Mouse (Mus musculus): Measurements from ENCODE around the gene Olfr315. TPM values are rescaled to one million over a fixed set of nuclear protein-coding genes. Genes with fewer than 3 reads are reported as not detected.
"Not testable (repeated sequence)": the region's sequence is repeated elsewhere in the genome, so short reads cannot be mapped to it uniquely, and the experiment has no call there.

The Olfr315 gene
- not detected for total RNA-seq (2021)
- long read RNA-seq, experiment 1, result 0 reads
- long read RNA-seq, experiment 2, result 0 reads

- DNase-seq (ENCODE audit: low spot score in 2 of 2), result no peak
Observed at GRCm38 (mm10) chr11:58772888-58773287, at the start of gene Olfr315. Gene Olfr315 (plus strand): TSS chr11:58773188.

- DNase-seq (ENCODE audit: low spot score in 2 of 2), result no peak
Observed at GRCm38 (mm10) chr11:58723914-58724313, 49.1 kb upstream of the Olfr315 start, which contains the start of gene Olfr318. Gene Olfr318 (minus strand): TSS chr11:58724014.

- DNase-seq (ENCODE audit: low spot score in 2 of 2), result not testable (repeated sequence)
Observed at GRCm38 (mm10) chr11:58727896-58728650, 44.9 kb upstream of the Olfr315 start.

- DNase-seq (ENCODE audit: low spot score in 2 of 2), result peak; percentile 28 to 83
Observed at GRCm38 (mm10) chr11:58733372-58733771, 39.6 kb upstream of the Olfr315 start.

GRCm38 (mm10) chr11:58738792-58739262, 34.2 kb upstream of the Olfr315 start, which contains the start of gene Olfr317:
Gene Olfr317 (minus strand): TSS chr11:58739212.
- no peak for DNase-seq (ENCODE audit: low spot score in 2 of 2)

GRCm38 (mm10) chr11:58751096-58751495, 21.9 kb upstream of the Olfr315 start:
- not testable (repeated sequence) for DNase-seq (ENCODE audit: low spot score in 2 of 2)

- no peak for DNase-seq (ENCODE audit: low spot score in 2 of 2)
Observed at GRCm38 (mm10) chr11:58752434-58752833, 20.6 kb upstream of the Olfr315 start, which contains the start of gene Olfr316. Gene Olfr316 (plus strand): TSS chr11:58752734.

- no peak for DNase-seq (ENCODE audit: low spot score in 2 of 2)
Observed at GRCm38 (mm10) chr11:58782480-58783089, 9.6 kb downstream of the Olfr315 start, which contains the start of gene Olfr314. Gene Olfr314 (plus strand): TSS chr11:58782952.

GRCm38 (mm10) chr11:58784182-58784581, 11.2 kb downstream of the Olfr315 start:
- DNase-seq (ENCODE audit: low spot score in 2 of 2), result no peak

GRCm38 (mm10) chr11:58787651-58788050, 14.7 kb downstream of the Olfr315 start:
- no peak for DNase-seq (ENCODE audit: low spot score in 2 of 2)

GRCm38 (mm10) chr11:58788346-58788745, 15.4 kb downstream of the Olfr315 start:
- no peak for DNase-seq (ENCODE audit: low spot score in 2 of 2)

- no peak for DNase-seq (ENCODE audit: low spot score in 2 of 2)
Observed at GRCm38 (mm10) chr11:58789532-58789931, 16.5 kb downstream of the Olfr315 start.

- no peak for DNase-seq (ENCODE audit: low spot score in 2 of 2)
Observed at GRCm38 (mm10) chr11:58790053-58790452, 17.1 kb downstream of the Olfr315 start.

- DNase-seq (ENCODE audit: low spot score in 2 of 2), result no peak
Observed at GRCm38 (mm10) chr11:58790646-58791045, 17.7 kb downstream of the Olfr315 start.

GRCm38 (mm10) chr11:58795856-58796255, 22.9 kb downstream of the Olfr315 start:
- DNase-seq (ENCODE audit: low spot score in 2 of 2), result no peak

GRCm38 (mm10) chr11:58796850-58797249, 23.9 kb downstream of the Olfr315 start:
- DNase-seq (ENCODE audit: low spot score in 2 of 2), result peak; percentile 69 to 78

GRCm38 (mm10) chr11:58799747-58800146, 26.8 kb downstream of the Olfr315 start:
- DNase-seq (ENCODE audit: low spot score in 2 of 2), result no peak

- DNase-seq (ENCODE audit: low spot score in 2 of 2), result peak; percentile 53 to 63
Observed at GRCm38 (mm10) chr11:58801558-58802228, 28.7 kb downstream of the Olfr315 start, which contains the start of gene Fam183b. Gene Fam183b (minus strand): TSS chr11:58801960.

GRCm38 (mm10) chr11:58803871-58804270, 30.9 kb downstream of the Olfr315 start:
- DNase-seq (ENCODE audit: low spot score in 2 of 2), result no peak

GRCm38 (mm10) chr11:58804393-58804792, 31.4 kb downstream of the Olfr315 start:
- DNase-seq (ENCODE audit: low spot score in 2 of 2), result no peak

GRCm38 (mm10) chr11:58812001-58812400, 39.0 kb downstream of the Olfr315 start:
- DNase-seq (ENCODE audit: low spot score in 2 of 2), result no peak
